Mouse (Mus musculus) CH12.LX (cell line): ENCODE measurements around the gene Hnrnpu. TPM values are rescaled to one million over a fixed set of nuclear protein-coding genes. Genes with fewer than 3 reads are reported as not detected.

Experiments
- DNase-seq: peaks from one replicate; pipeline ENCODE4 v3.0.0-alpha.2; 2013; ENCODE audit errors: extremely low read depth
- H3K27ac ChIP-seq: 2 replicates; pipeline ENCODE4 v1.5.1; 2012; ENCODE audit warnings: low read depth, mild to moderate bottlenecking, control low read depth, moderate library complexity; ENCODE audit not compliant: insufficient read depth
- H3K27me3 ChIP-seq: replicated peaks from 2 replicates; pipeline ENCODE3; 2012; ENCODE audit warnings: inconsistent platforms
- H3K36me3 ChIP-seq, 2 experiments: replicated peaks in 1 of 2; 2 replicates each; pipeline versions ENCODE3 to v1.6.1; 2012; ENCODE audit warnings: inconsistent platforms in 1 of 2, low read length in 1 of 2, mild to moderate bottlenecking in 1 of 2, mixed read lengths in 1 of 2, moderate library complexity in 1 of 2; ENCODE audit not compliant: control insufficient read depth in 1 of 2, insufficient read depth in 1 of 2
- H3K4me1 ChIP-seq, 2 experiments: 2 replicates each; pipeline ENCODE4 v1.6.1; 2012; ENCODE audit warnings: inconsistent platforms in 1 of 2, moderate library complexity in 1 of 2; ENCODE audit not compliant: insufficient read depth in 2 of 2, control insufficient read depth in 1 of 2
- H3K4me2 ChIP-seq: 2 replicates; pipeline ENCODE4 v1.6.1; 2012; ENCODE audit warnings: low read depth, mild to moderate bottlenecking, control low read depth; ENCODE audit not compliant: poor library complexity, insufficient read depth, severe bottlenecking
- H3K4me3 ChIP-seq, 3 experiments: fragments of 150-350 bp in 1 of 3; sonication (generic) in 1 of 3; replicated peaks in 1 of 3; 2 replicates each; pipeline versions ENCODE3 to v1.5.1; 2011 to 2012; ENCODE audit warnings: low read depth in 2 of 3, low read length in 2 of 3, mild to moderate bottlenecking in 2 of 3, moderate library complexity in 2 of 3, control low read depth in 1 of 3, improper control_type of control experiment in 1 of 3, inconsistent platforms in 1 of 3, mixed read lengths in 1 of 3; ENCODE audit not compliant: poor library complexity in 1 of 3
- H3K79me2 ChIP-seq: replicated peaks from 2 replicates; pipeline ENCODE4 v1.6.1; 2012; ENCODE audit warnings: mild to moderate bottlenecking, moderate library complexity; ENCODE audit not compliant: control insufficient read depth, poor library complexity, insufficient read depth, severe bottlenecking; ENCODE audit errors: extremely low read depth
- H3K9ac ChIP-seq: 2 replicates; pipeline ENCODE4 v1.6.1; 2012; ENCODE audit warnings: low read depth, mild to moderate bottlenecking, control low read depth, moderate library complexity; ENCODE audit not compliant: insufficient read depth
- H3K9me3 ChIP-seq: replicated peaks from 2 replicates; pipeline ENCODE3; 2012; ENCODE audit warnings: low read length, inconsistent platforms, mixed read lengths
- ELF1 ChIP-seq: IDR thresholded peaks from 2 replicates; pipeline ENCODE4 v1.6.1; 2014; ENCODE audit warnings: low read depth, mild to moderate bottlenecking, inconsistent platforms, low read length, improper control_type of control experiment
- MEF2A ChIP-seq: IDR thresholded peaks from 2 replicates; pipeline ENCODE4 v1.6.1; 2014; ENCODE audit warnings: low read depth, mild to moderate bottlenecking, inconsistent platforms, low read length, improper control_type of control experiment, borderline replicate concordance
- POLR2A ChIP-seq: IDR thresholded peaks from 2 replicates; pipeline ENCODE4 v1.6.1; 2011; ENCODE audit warnings: low read depth, mild to moderate bottlenecking, improper control_type of control experiment, low read length
- POLR2AphosphoS2 ChIP-seq: IDR thresholded peaks from 2 replicates; pipeline ENCODE4 v1.6.1; 2011; ENCODE audit warnings: low read depth, low read length, improper control_type of control experiment
- SMC3 ChIP-seq: IDR thresholded peaks from 2 replicates; pipeline ENCODE4 v1.6.1; 2011; ENCODE audit warnings: low read depth, low read length, improper control_type of control experiment
- TCF12 ChIP-seq: IDR thresholded peaks from 2 replicates; pipeline ENCODE4 v1.6.1; 2014; ENCODE audit warnings: low read depth, mild to moderate bottlenecking, inconsistent platforms, low read length, improper control_type of control experiment
- UBTF ChIP-seq: IDR thresholded peaks from 2 replicates; pipeline ENCODE4 v1.6.1; 2012; ENCODE audit warnings: low read depth, mild to moderate bottlenecking, inconsistent platforms, low read length, improper control_type of control experiment, moderate library complexity
- USF2 ChIP-seq: conservative IDR thresholded peaks from 2 replicates; pipeline ENCODE4 v1.6.1; 2011; ENCODE audit warnings: low read depth, low read length, improper control_type of control experiment
- ZC3H11A ChIP-seq: IDR thresholded peaks from 2 replicates; pipeline ENCODE4 v1.6.1; 2012; ENCODE audit warnings: low read depth, mild to moderate bottlenecking, inconsistent platforms, low read length, improper control_type of control experiment
- ZNF384 ChIP-seq: IDR thresholded peaks from 2 replicates; pipeline ENCODE4 v1.6.1; 2012; ENCODE audit warnings: low read depth, low read length, improper control_type of control experiment, inconsistent platforms
- dilution Hi-C: fragments of 300-500 bp; cut with MboI; formaldehyde crosslinking; loops from 2 replicates; pipeline ENCODE4 v1.14.3; 2020; ENCODE audit warnings: low sequenced_read_pairs; ENCODE audit not compliant: extremely low pct_unique_long_range_greater_than_20kb, extremely low pct_ligation_motif_present
- in situ Hi-C: fragments of 300-500 bp; cut with MboI; formaldehyde crosslinking; loops from 3 replicates; pipeline ENCODE4 v1.14.3; 2019; ENCODE audit warnings: low sequenced_read_pairs, low pct_ligation_motif_present, low pct_unique_long_range_greater_than_20kb, mixed read lengths
- polyA plus RNA-seq: library from polyadenylated mRNA; unstranded; fragments of >175 nt; gene quantifications from 2 replicates; pipeline ENCODE4 v1.2.1, GENCODE M21; 2012; ENCODE audit warnings: low read depth; ENCODE audit not compliant: insufficient read length
- total RNA-seq, 2 experiments: library from RNA; depleted of rRNA; stranded (reverse); fragments of 300-350 nt in 1 of 2; fragments of >200 nt in 1 of 2; gene quantifications; 2 replicates each; pipeline ENCODE4 v1.2.3; 2012 to 2014

The Hnrnpu gene
- total and polyA plus RNA-seq, 3 experiments = 346 to 853 (median 359) TPM

GRCm38 (mm10) chr1:178336289-178336775 lies 1.3 kb downstream of the Hnrnpu start:
- Histone ChIP-seq H3K27ac (peak overlapping the region; percentile 56; the same call in 1 of the 2 replicates), H3K4me3 (peak overlapping the region; percentile 64 to 100 (median 99)), H3K9ac (peak overlapping the region; percentile 99), H3K27me3 (no peaks in the 10 kb centered on the region), H3K79me2 (peaks cover 54% of the 10 kb centered on the region), H3K36me3 (peaks cover 21 to 43% of the 10 kb centered on the region in 2 experiments), H3K4me2 (0 out of 2 replicates have a peak overlapping the region, but pooled peaks have one; percentile 70), H3K9me3 (no peaks in the 10 kb centered on the region), H3K4me1 (peaks cover 2 to 31% of the 10 kb centered on the region in 2 experiments; a peak in 3 of 4 replicates)
- dilution Hi-C loops = no loop called here
- in situ Hi-C loops = no loop called here
- DNase-seq = peak; percentile 90
- TF ChIP-seq TCF12 (no peak), ZNF384 (no peak), POLR2AphosphoS2 (no peak), USF2 (no peak), ELF1 (no peak), POLR2A (peak; percentile 65; the same call in 1 of the 2 replicates), MEF2A (no peak)

GRCm38 (mm10) chr1:178335860-178336261 lies 1.7 kb downstream of the Hnrnpu start:
- Histone ChIP-seq H3K4me2 (peak overlapping the region; percentile 70; the same call in 1 of the 2 replicates), H3K4me3 (peak overlapping the region; percentile 64 to 100 (median 99)), H3K9ac (peak overlapping the region; percentile 99)
- DNase-seq = no peak
- no peak for TF ChIP-seq UBTF
- no peak for TF ChIP-seq SMC3
- TF ChIP-seq, all 38 proteins: peak for 0
- Histone ChIP-seq H3K27me3 (no peaks in the 10 kb centered on the region), H3K79me2 (peaks cover 58% of the 10 kb centered on the region), H3K9me3 (no peaks in the 10 kb centered on the region), H3K4me1 (peaks cover 2 to 36% of the 10 kb centered on the region in 2 experiments; a peak in 3 of 4 replicates), H3K27ac (peak overlapping the region; percentile 56; the same call in 1 of the 2 replicates), H3K36me3 (peaks cover 25 to 48% of the 10 kb centered on the region in 2 experiments)
- in situ Hi-C loops = no loop called here
- dilution Hi-C loops = no loop called here

GRCm38 (mm10) chr1:178329946-178330345 lies 7.7 kb downstream of the Hnrnpu start:
- no peak for TF ChIP-seq ZC3H11A
- no peaks in the 10 kb centered on the region for H3K27me3 ChIP-seq
- in situ Hi-C loops (no loop called here), dilution Hi-C loops (no loop called here)
- H3K36me3 ChIP-seq = peaks cover 43 to 96% of the 10 kb centered on the region in 2 experiments
- no peak overlapping the region for H3K9ac ChIP-seq
- H3K4me2 ChIP-seq = no peak overlapping the region
- DNase-seq = no peak
- peaks cover 2 to 44% of the 10 kb centered on the region in 2 experiments; a peak in 3 of 4 replicates for H3K4me1 ChIP-seq
- H3K9me3 ChIP-seq = no peaks in the 10 kb centered on the region
- no peak overlapping the region for H3K4me3 ChIP-seq
- no peak overlapping the region for H3K27ac ChIP-seq
- H3K79me2 ChIP-seq = peaks cover 52% of the 10 kb centered on the region
